Comparison of ENCODE assay signal across 9 mouse cellular contexts in genomic region chr8:64788715-64789114, GRCm38 (mm10). TPM values are rescaled to one million over a fixed set of nuclear protein-coding genes. Genes with fewer than 3 reads are reported as not detected.
A peak's percentile ranks its signal among the peaks of the same experiment; 100 is the strongest.
DNase-seq lines count a peak whose midpoint lies in the region; ATAC-seq lines count a peak whose summit lies in the region.
"Had no signal": no experiment of that assay in that cellular context is flagged by ENCODE, and none has a peak within 500 bp of the region (broad histone marks: within the 10 kb centered on the region; RNA-seq: fewer than 3 reads in every experiment).

No protein-coding gene starts in this region.

- H3K9ac ChIP-seq in embryonic facial prominence, embryonic 14.5 days (ENCODE audit: low read depth, low read length), result no peak overlapping the region
- H3K9ac ChIP-seq in forebrain, embryonic 16.5 days (replicated peaks; ENCODE audit: low read depth, low read length), result no peak overlapping the region
- no peak overlapping the region for H3K9ac ChIP-seq in intestine, embryonic 15.5 days
- H3K9ac ChIP-seq: hindbrain, embryonic 15.5 days had no signal

- H3K4me3 ChIP-seq in embryonic facial prominence, embryonic 14.5 days (ENCODE audit: low read depth, low read length), result no peak overlapping the region
- H3K4me3 ChIP-seq in embryonic facial prominence, embryonic 10.5 days, result no peak overlapping the region
- H3K4me3 ChIP-seq in forebrain, embryonic 16.5 days (replicated peaks; ENCODE audit: low read length), result no peak overlapping the region
- no peak overlapping the region for H3K4me3 ChIP-seq in intestine, embryonic 15.5 days (replicated peaks)
- H3K4me3 ChIP-seq: hindbrain, embryonic 15.5 days had no signal

- H3K4me1 ChIP-seq in embryonic facial prominence, embryonic 14.5 days (ENCODE audit: control insufficient read depth, insufficient read depth, low read length), result no peaks in the 10 kb centered on the region
- 0 out of 2 replicates have a peak, but pooled peaks cover 3% of the 10 kb centered on the region for H3K4me1 ChIP-seq in embryonic facial prominence, embryonic 10.5 days
- H3K4me1 ChIP-seq in forebrain, embryonic 16.5 days (replicated peaks; ENCODE audit: control insufficient read depth, insufficient read depth, low read length), result no peaks in the 10 kb centered on the region; the same call in 1 of the 2 replicates
- no peaks in the 10 kb centered on the region for H3K4me1 ChIP-seq in intestine, embryonic 15.5 days (replicated peaks)
- H3K4me1 ChIP-seq: hindbrain, embryonic 15.5 days had no signal

- WGBS in embryonic facial prominence, embryonic 14.5 days, result 83% methylated on average over 4 of the region's 4 CpGs
- 92% methylated on average over 4 of the region's 4 CpGs for WGBS in embryonic facial prominence, embryonic 10.5 days
- 92% methylated on average over 4 of the region's 4 CpGs for WGBS in forebrain, embryonic 16.5 days
- WGBS in intestine, embryonic 15.5 days, result 87% methylated on average over 4 of the region's 4 CpGs

- H3K9me3 ChIP-seq in embryonic facial prominence, embryonic 14.5 days (ENCODE audit: control insufficient read depth, low read length), result no peaks in the 10 kb centered on the region
- no peaks in the 10 kb centered on the region for H3K9me3 ChIP-seq in embryonic facial prominence, embryonic 10.5 days
- no peaks in the 10 kb centered on the region for H3K9me3 ChIP-seq in forebrain, embryonic 16.5 days (ENCODE audit: control insufficient read depth, low read length)
- no peaks in the 10 kb centered on the region for H3K9me3 ChIP-seq in intestine, embryonic 15.5 days
- H3K9me3 ChIP-seq: hindbrain, embryonic 15.5 days had no signal

- no peaks in the 10 kb centered on the region for H3K36me3 ChIP-seq in embryonic facial prominence, embryonic 14.5 days (ENCODE audit: control insufficient read depth, insufficient read depth, low read length)
- no peaks in the 10 kb centered on the region for H3K36me3 ChIP-seq in embryonic facial prominence, embryonic 10.5 days (replicated peaks)
- H3K36me3 ChIP-seq in forebrain, embryonic 16.5 days (ENCODE audit: control insufficient read depth, insufficient read depth), result no peaks in the 10 kb centered on the region
- no peaks in the 10 kb centered on the region for H3K36me3 ChIP-seq in intestine, embryonic 15.5 days
- H3K36me3 ChIP-seq: hindbrain, embryonic 15.5 days had no signal

- no peak overlapping the region; the same call in 1 of the 2 replicates for H3K27ac ChIP-seq in embryonic facial prominence, embryonic 14.5 days (replicated peaks; ENCODE audit: low read depth, low read length)
- no peak overlapping the region for H3K27ac ChIP-seq in embryonic facial prominence, embryonic 10.5 days (replicated peaks)
- no peak overlapping the region for H3K27ac ChIP-seq in forebrain, embryonic 16.5 days (ENCODE audit: low read length)
- no peak overlapping the region for H3K27ac ChIP-seq in intestine, embryonic 15.5 days
- H3K27ac ChIP-seq: hindbrain, embryonic 15.5 days had no signal

- intact Hi-C loops in left cerebral cortex, postnatal 4 days (cut with DNase I), result no loop called here

- H3K4me2 ChIP-seq in embryonic facial prominence, embryonic 14.5 days (ENCODE audit: low read depth, low read length), result no peak overlapping the region
- H3K4me2 ChIP-seq in forebrain, embryonic 16.5 days (ENCODE audit: low read length), result no peak overlapping the region
- no peak overlapping the region for H3K4me2 ChIP-seq in intestine, embryonic 15.5 days (replicated peaks)
- H3K4me2 ChIP-seq: hindbrain, embryonic 15.5 days had no signal

- ATAC-seq in embryonic facial prominence, embryonic 14.5 days (ENCODE audit: low read depth), result no peak
- ATAC-seq in CD4-positive, CD25-positive, alpha-beta regulatory T cell, adult 4 months, result peak; percentile 85
- no peak for ATAC-seq in forebrain, embryonic 16.5 days
- ATAC-seq in intestine, embryonic 15.5 days, result no peak

- no peaks in the 10 kb centered on the region for H3K27me3 ChIP-seq in embryonic facial prominence, embryonic 14.5 days (replicated peaks; ENCODE audit: control insufficient read depth, insufficient read depth, low read length)
- H3K27me3 ChIP-seq in embryonic facial prominence, embryonic 10.5 days (replicated peaks; ENCODE audit: low read depth, poor library complexity, severe bottlenecking), result no peaks in the 10 kb centered on the region
- H3K27me3 ChIP-seq in forebrain, embryonic 16.5 days (replicated peaks; ENCODE audit: control insufficient read depth, insufficient read depth, low read length), result no peaks in the 10 kb centered on the region
- H3K27me3 ChIP-seq in intestine, embryonic 15.5 days (replicated peaks), result no peaks in the 10 kb centered on the region
- H3K27me3 ChIP-seq: hindbrain, embryonic 15.5 days had no signal

- peak; percentile 14 for DNase-seq in embryonic facial prominence, embryonic 14.5 days (ENCODE audit: low spot score)
- DNase-seq in embryonic facial prominence, embryonic 10.5 days (ENCODE audit: low spot score), result no peak
- peak; percentile 38 for DNase-seq in gastrocnemius, postnatal 25 days
- peak; percentile 5 for DNase-seq in left cerebral cortex, postnatal 4 days
- DNase-seq in spleen, adult 18-20 months, result peak; percentile 46 to 59

RNA-seq across cellular contexts. Expression of gene Msmo1, which starts 55.1 kb away (rescaled TPM):
- 80.8 and 92.2 TPM in 2 replicates for polyA plus RNA-seq in embryonic facial prominence, embryonic 14.5 days (2014; fragmentation: Nextera tagmentation; extraction: Ambion mirVana)
- 152 and 166 TPM in 2 replicates for polyA plus RNA-seq in embryonic facial prominence, embryonic 10.5 days (2016; fragmentation: Nextera tagmentation; extraction: Ambion mirVana)
- 10 to 100 TPM; 54.8 to 63.1 TPM for polyA plus RNA-seq in CD4-positive, CD25-positive, alpha-beta regulatory T cell, adult 4 months (2017; shearing (Covaris generic))
- total RNA-seq in gastrocnemius, postnatal 25 days (2021), result 1 to 10 TPM; 3.2 to 7.5 TPM
- total RNA-seq in left cerebral cortex, postnatal 4 days (2021), result 100 to 1,000 TPM; 123 to 129 TPM
- polyA plus RNA-seq in forebrain, embryonic 16.5 days (2015; fragmentation: Nextera tagmentation; extraction: Ambion mirVana), result 155 and 156 TPM in 2 replicates
- 193 and 213 TPM in 2 replicates for polyA plus RNA-seq in intestine, embryonic 15.5 days (2015; fragmentation: Nextera tagmentation; extraction: Ambion mirVana)
